9 mouse cellular contexts compared by ENCODE assay signal in genomic region chr7:84680092-84680491, GRCm38 (mm10). TPM values are rescaled to one million over a fixed set of nuclear protein-coding genes. Genes with fewer than 3 reads are reported as not detected.
A peak's percentile ranks its signal among the peaks of the same experiment; 100 is the strongest.
DNase-seq lines count a peak whose midpoint lies in the region; ATAC-seq lines count a peak whose summit lies in the region.
"Had no signal": no experiment of that assay in that cellular context is flagged by ENCODE, and none has a peak within 500 bp of the region (broad histone marks: within the 10 kb centered on the region; RNA-seq: fewer than 3 reads in every experiment).

No protein-coding gene starts in this region.

- no peaks in the 10 kb centered on the region for H3K36me3 ChIP-seq in kidney, embryonic 15.5 days
- no peaks in the 10 kb centered on the region for H3K36me3 ChIP-seq in embryonic facial prominence, embryonic 10.5 days (replicated peaks)
- no peaks in the 10 kb centered on the region for H3K36me3 ChIP-seq in intestine, embryonic 14.5 days (ENCODE audit: control insufficient read depth, insufficient read depth, low read length)

- DNase-seq in kidney, postnatal 10 days: no peak
- peak; percentile 17 for DNase-seq in embryonic facial prominence, embryonic 10.5 days (ENCODE audit: low spot score)
- DNase-seq in intestine, embryonic 14.5 days (ENCODE audit: low spot score): no peak
- DNase-seq in neural tube, embryonic 10.5 days (ENCODE audit: extremely low spot score, low spot score): peak; percentile 17
- no peak for DNase-seq in layer of hippocampus, postnatal 10 days (ENCODE audit: low spot score in 2 of 2)
- no peak for DNase-seq in ovary, postnatal 36 days (ENCODE audit: low spot score)
- DNase-seq: right cerebral cortex, postnatal 14 days had no signal

- H3K4me2 ChIP-seq in kidney, embryonic 15.5 days: peak overlapping the region; percentile 50
- peak overlapping the region; percentile 46 for H3K4me2 ChIP-seq in intestine, embryonic 14.5 days (ENCODE audit: low read length)

- peak overlapping the region; percentile 51 for H3K4me3 ChIP-seq in kidney, embryonic 15.5 days (replicated peaks)
- peak overlapping the region; percentile 61; the same call in 1 of the 2 replicates for H3K4me3 ChIP-seq in embryonic facial prominence, embryonic 10.5 days
- H3K4me3 ChIP-seq in intestine, embryonic 14.5 days (ENCODE audit: low read depth, low read length): peak overlapping the region; percentile 67

- no peaks in the 10 kb centered on the region for H3K9me3 ChIP-seq in kidney, embryonic 15.5 days (replicated peaks)
- no peaks in the 10 kb centered on the region for H3K9me3 ChIP-seq in embryonic facial prominence, embryonic 10.5 days
- no peaks in the 10 kb centered on the region for H3K9me3 ChIP-seq in intestine, embryonic 14.5 days (ENCODE audit: control insufficient read depth, low read length)

- no peak for ATAC-seq in kidney, embryonic 15.5 days (replicated peaks; ENCODE audit: low FRiP score)
- no peak for ATAC-seq in intestine, embryonic 14.5 days (replicated peaks; ENCODE audit: low FRiP score, low TSS enrichment, low read depth)
- no peak for ATAC-seq in megakaryocyte-erythroid progenitor cell, adult 5-6 weeks (replicated peaks; ENCODE audit: low FRiP score, low TSS enrichment, poor library complexity, severe bottlenecking)

- no peaks in the 10 kb centered on the region for H3K27me3 ChIP-seq in kidney, embryonic 15.5 days
- H3K27me3 ChIP-seq in embryonic facial prominence, embryonic 10.5 days (replicated peaks; ENCODE audit: low read depth, poor library complexity, severe bottlenecking): no peaks in the 10 kb centered on the region
- H3K27me3 ChIP-seq in intestine, embryonic 14.5 days (replicated peaks; ENCODE audit: control insufficient read depth, insufficient read depth, low read length): no peaks in the 10 kb centered on the region

- 41% methylated on average over 2 of the region's 2 CpGs for WGBS in kidney, embryonic 15.5 days
- WGBS in embryonic facial prominence, embryonic 10.5 days: 67% methylated on average over 2 of the region's 2 CpGs
- 37% methylated on average over 2 of the region's 2 CpGs for WGBS in intestine, embryonic 14.5 days

- H3K4me1 ChIP-seq in kidney, embryonic 15.5 days: 0 out of 2 replicates have a peak, but pooled peaks cover 12% of the 10 kb centered on the region
- peaks cover 18% of the 10 kb centered on the region for H3K4me1 ChIP-seq in embryonic facial prominence, embryonic 10.5 days
- H3K4me1 ChIP-seq in intestine, embryonic 14.5 days (replicated peaks; ENCODE audit: control insufficient read depth, insufficient read depth, low read length): peaks cover 6% of the 10 kb centered on the region; the same call in 1 of the 2 replicates

- H3K9ac ChIP-seq in kidney, embryonic 15.5 days: no peak overlapping the region
- 0 out of 2 replicates have a peak overlapping the region, but pooled peaks have one; percentile 34 for H3K9ac ChIP-seq in intestine, embryonic 14.5 days (ENCODE audit: low read length)

- H3K27ac ChIP-seq in kidney, embryonic 15.5 days: peak overlapping the region; percentile 23
- peak overlapping the region; percentile 69 for H3K27ac ChIP-seq in embryonic facial prominence, embryonic 10.5 days (replicated peaks)
- 0 out of 2 replicates have a peak overlapping the region, but pooled peaks have one; percentile 43 for H3K27ac ChIP-seq in intestine, embryonic 14.5 days (ENCODE audit: low read depth)

RNA-seq across cellular contexts. Expression of gene Zfand6, which starts 9.7 kb away (rescaled TPM):
- 169 and 181 TPM in 2 replicates for polyA plus RNA-seq in kidney, embryonic 15.5 days (2015; fragmentation: Nextera tagmentation; extraction: Ambion mirVana)
- polyA plus RNA-seq in embryonic facial prominence, embryonic 10.5 days (2016; fragmentation: Nextera tagmentation; extraction: Ambion mirVana): 158 and 162 TPM in 2 replicates
- 159 and 172 TPM in 2 replicates for polyA plus RNA-seq in intestine, embryonic 14.5 days (2014; fragmentation: Nextera tagmentation; extraction: Ambion mirVana)
- 43.5 and 56.6 TPM in 2 replicates for total RNA-seq in megakaryocyte-erythroid progenitor cell, adult 5-6 weeks (2014; fragmentation: Nextera tagmentation)
- 56.0 and 81.6 TPM in 2 replicates for total RNA-seq in megakaryocyte-erythroid progenitor cell, adult 5-6 weeks (2017)
- total RNA-seq in layer of hippocampus, postnatal 10 days (2021): 10 to 100 TPM; 63.7 to 63.9 TPM

Comparison
In these comparisons a context has a peak if more than half of its experiments do, and no peak if none do; other contexts are left out.
1. DNase-seq: peak in embryonic facial prominence, embryonic 10.5 days (single experiment) and neural tube, embryonic 10.5 days (single experiment); none in kidney, postnatal 10 days (single experiment), intestine, embryonic 14.5 days (single experiment), layer of hippocampus, postnatal 10 days (0 of 2) and ovary, postnatal 36 days (single experiment).
2. Peak in every context shown above with its lines, with median percentiles within 50 percentile points of each other: H3K27ac ChIP-seq and H3K4me3 ChIP-seq.